Mouse (Mus musculus): ENCODE results near the gene Rgs18. TPM values are rescaled to one million over a fixed set of nuclear protein-coding genes. Genes with fewer than 3 reads are reported as not detected.

The Rgs18 gene
- polyA plus RNA-seq (2015; fragmentation: Nextera tagmentation; extraction: Ambion mirVana) = 3.8 and 4.6 TPM in 2 replicates

DNA sequence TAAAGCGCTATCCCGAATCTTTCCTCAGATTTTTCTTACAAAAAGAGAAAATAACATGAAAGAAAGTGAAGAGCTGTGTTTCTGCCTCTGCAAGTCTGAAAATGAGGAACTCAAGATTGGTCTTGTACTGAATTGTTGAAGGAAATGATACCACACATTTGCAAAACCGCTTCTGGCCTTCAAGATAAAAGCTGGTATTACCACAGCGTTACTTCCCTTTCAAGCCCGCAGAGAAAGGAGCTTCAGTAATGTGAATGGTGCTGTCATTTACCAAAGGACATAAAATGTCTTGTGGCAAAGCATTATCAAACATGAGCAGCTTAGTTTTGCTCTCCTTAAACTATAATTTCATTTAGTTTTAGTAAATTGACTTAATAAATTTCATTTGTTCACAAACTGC, at the start of gene Rgs18:
Gene Rgs18, minus strand, starts transcription at position 105 of the 400 bp plus-strand sequence.
- peak; percentile 17 for DNase-seq (ENCODE audit: low spot score)

DNA sequence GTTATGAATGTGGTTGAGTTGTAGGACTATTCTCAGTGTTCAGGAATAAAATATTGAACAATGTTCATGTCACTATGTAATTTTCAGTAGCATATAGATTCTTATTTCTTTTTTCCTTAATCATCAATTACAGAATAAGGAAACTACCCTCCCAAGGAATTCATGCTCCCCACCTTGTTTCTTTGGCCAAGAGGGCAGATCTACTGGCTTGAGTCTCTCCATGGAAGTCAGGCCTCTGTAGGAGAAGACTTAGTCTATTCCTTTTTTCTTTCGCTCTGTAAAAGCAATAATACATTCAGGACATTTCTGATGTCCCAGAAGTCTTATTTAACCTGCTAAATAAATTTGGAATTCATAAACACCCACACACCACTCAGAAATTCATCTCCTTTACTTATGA, 841 bp downstream of the Rgs18 start:
- no peak for DNase-seq (ENCODE audit: low spot score)

DNA sequence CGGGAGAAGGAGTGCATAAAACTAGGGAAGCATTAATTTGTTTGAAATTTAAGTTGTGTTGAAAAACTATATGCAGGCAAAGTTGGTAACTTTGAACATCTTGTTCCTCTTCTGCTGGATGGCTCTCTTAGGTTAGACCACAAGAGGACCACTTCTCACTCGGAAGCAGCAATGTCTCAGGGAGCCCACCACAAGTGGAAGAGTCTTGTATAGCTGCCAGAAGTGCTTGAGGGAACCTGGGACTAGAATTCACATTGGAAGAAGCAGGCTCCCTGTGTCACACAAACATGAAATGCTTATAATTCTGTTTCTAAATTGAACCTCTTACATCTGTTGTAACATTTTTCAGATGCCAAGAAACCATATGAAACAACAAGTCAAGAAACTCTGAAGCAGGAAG, 9.0 kb downstream of the Rgs18 start:
- no peak for DNase-seq (ENCODE audit: low spot score)

DNA sequence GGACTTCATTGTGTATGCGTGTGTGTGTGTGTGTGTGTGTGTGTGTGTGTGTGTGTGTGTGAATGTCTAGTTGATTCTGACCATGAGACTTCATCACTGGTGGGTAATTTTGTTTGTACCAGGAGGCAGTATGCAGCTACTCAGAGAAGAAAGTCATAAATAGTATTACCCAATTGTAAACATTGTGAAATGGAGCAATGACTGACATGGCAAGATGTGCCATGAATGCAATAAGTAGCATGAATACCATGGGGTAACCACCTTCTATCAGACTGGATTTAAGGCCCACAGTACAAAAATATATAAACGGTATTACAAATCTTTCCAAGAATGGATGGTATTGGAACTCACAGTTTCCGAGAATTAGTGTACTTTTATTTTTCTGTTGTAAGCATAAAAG, 14.4 kb downstream of the Rgs18 start:
- DNase-seq (ENCODE audit: low spot score) = no peak

DNA sequence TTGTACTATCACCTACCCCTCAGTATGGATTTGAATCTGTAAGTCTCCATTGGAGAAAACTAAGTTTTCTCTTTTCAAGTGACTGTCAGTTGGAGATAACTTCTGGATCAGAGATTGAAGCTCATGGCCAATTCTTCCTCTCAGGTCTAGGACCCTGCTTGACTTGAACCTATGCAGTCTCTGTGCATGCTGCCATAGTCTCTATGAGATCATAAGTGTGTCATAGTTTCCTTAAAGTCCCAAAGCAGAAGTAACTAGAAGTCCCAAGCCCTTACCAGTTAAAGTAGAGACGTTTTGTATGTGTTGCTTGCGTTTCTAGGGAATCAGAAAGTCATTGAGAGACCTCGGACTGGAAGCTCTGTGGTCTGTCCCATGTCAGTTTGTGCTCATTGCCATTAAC, 24.5 kb downstream of the Rgs18 start:
- DNase-seq (ENCODE audit: low spot score) = no peak

DNA sequence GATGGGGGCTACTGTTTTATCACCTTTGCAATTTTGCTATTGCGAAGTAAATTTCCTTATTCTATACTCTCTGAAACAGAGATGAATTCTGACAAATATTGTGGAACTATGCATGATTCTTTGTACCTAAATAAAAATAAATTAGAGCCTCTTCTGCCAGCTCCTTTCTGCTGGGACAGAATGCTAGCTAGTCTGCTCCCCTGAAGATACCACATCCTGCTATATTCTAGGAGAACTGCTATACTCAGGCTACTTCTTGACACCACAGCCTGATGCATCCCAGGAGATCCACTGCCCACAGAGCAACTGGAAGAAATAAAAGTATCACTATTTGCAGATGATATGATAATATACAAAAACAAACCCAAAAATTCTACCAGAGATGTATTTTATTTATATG, 29.1 kb downstream of the Rgs18 start:
- DNase-seq (ENCODE audit: low spot score) = no peak

DNA sequence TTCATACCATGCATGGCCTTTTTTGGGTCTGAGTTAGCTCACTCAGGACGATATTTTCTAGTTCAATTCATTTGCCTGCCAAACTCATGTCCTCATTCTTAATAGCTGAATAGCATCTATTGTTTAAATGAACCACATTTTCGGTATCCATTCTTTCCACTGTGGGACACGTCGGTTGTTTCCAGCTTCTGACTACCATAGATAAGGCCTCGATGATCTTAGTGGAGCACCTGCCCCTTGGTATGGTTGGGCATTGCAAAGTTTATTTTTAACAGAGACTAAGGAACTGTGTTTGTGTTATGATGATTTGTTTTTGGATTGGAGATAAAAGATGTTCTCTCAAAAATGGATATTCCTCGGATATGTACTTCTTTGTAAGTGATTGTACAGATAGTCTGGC, 37.5 kb downstream of the Rgs18 start:
- DNase-seq (ENCODE audit: low spot score) = no peak

DNA sequence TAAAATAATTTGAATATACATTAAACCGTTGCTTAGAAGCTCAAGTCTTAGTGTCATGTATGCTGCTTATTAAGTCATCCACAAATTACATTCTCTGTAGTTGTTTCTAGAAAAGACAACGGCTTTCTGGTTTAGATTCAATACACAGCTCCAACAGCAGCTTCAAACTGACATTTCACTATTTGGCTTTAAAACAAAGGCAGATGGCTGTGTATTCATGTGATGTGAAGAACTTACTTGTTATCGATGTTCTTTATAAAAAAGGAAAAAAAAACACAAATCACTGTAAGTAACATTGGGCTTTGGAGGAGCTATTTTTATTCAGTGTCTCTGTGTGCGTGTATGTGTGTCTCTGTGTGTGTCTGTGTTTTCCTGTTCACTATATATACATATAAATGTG, 54.5 kb downstream of the Rgs18 start:
- DNase-seq (ENCODE audit: low spot score) = no peak

DNA sequence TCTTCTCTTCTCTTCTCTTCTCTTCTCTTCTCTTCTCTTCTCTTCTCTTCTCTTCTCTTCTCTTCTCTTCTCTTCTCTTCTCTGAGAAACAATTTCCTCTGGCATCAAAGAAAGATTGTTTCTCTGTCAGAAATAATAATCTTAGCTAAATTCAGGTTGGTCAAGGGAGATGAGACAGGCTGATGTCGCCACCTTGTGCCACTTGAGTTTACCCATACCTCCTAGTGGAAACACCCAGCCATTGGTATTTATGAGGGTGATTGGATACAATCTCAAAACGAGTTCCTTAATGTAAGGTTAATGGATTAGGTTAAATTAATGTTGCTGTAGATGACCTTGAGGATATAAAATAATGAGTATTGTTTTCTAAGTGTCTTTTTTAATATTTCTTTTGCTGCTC, 70.9 kb downstream of the Rgs18 start:
- DNase-seq (ENCODE audit: low spot score) = no peak

Other genes with a start within 250 kb of the Rgs18 start
- gene Rgs21, start 207.8 kb downstream of the Rgs18 start, polyA plus RNA-seq (2015; fragmentation: Nextera tagmentation; extraction: Ambion mirVana) = 0.20 and 0.21 TPM in 2 replicates

Data from thymus, postnatal 0 days (tissue).